Mouse (Mus musculus) lung, postnatal 36 days (tissue): ENCODE measurements around the gene Spatc1l.

Experiments
- DNase-seq: peaks from one replicate; pipeline ENCODE4 v3.0.0; 2022; ENCODE audit warnings: mixed read lengths

Spatc1l gene

DNA sequence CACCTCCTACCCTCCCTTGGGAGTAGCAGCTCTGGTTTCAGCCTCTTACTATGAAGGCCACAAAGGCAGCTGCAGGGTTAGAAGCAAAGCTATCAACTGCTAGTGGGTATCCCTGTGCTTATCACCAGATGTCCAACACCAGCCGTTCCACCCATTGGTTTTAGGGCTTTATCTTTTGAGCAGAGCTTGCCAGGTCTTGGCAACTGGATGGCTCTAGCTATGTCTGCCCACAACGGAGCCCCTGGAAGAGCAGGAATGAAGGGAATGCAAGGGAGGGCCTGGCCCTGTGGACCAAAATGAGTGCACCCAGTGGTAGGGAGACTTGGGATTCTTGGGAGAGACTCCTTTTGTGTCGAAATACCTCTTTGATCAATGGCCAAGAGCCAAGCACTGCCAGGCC, 40.6 kb downstream of the Spatc1l start:
- DNase-seq = peak; percentile 3

DNA sequence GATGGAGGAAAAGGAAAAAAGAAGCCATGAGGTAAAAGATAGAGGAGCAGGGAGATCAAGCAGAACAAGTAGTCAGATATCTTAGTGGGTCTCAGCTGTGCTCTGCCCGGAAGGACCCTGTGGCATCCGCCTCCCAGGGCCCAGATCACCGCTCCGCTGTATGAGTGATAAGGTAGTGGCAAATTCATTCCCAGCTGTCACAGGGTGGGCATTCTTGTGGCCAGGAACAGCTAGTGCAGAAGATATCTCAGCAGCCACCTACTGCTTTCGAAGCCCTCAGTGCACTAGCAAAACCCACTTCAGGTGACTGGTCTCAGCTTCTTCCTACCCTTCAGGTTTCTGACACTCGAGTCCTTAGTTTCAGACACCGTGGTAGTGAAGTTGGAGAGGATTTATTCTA, 50.4 kb downstream of the Spatc1l start:
- DNase-seq = no peak
